In genomic region chr11:59626192-59626591, GRCm38 (mm10) we compare ENCODE assay signal across 25 mouse cellular contexts. TPM values are rescaled to one million over a fixed set of nuclear protein-coding genes. Genes with fewer than 3 reads are reported as not detected.
"Had no signal": no experiment of that assay in that cellular context is flagged by ENCODE, and none has a peak within 500 bp of the region (broad histone marks: within the 10 kb centered on the region; RNA-seq: fewer than 3 reads in every experiment).

No protein-coding gene starts in this region.

- H3K9me3 ChIP-seq: liver, embryonic 13.5 days; liver, embryonic 15.5 days; megakaryocyte, embryonic 14.5 days; midbrain, embryonic 12.5 days; neural tube, embryonic 12.5 days; stomach, embryonic 15.5 days had no signal

- H3K4me1 ChIP-seq: liver, embryonic 13.5 days; liver, embryonic 15.5 days; midbrain, embryonic 12.5 days; neural tube, embryonic 12.5 days; stomach, embryonic 15.5 days had no signal

- H3K36me3 ChIP-seq: liver, embryonic 13.5 days; liver, embryonic 15.5 days; midbrain, embryonic 12.5 days; neural tube, embryonic 12.5 days; stomach, embryonic 15.5 days had no signal

- H3K4me3 ChIP-seq: liver, embryonic 13.5 days; liver, embryonic 15.5 days; megakaryocyte, embryonic 14.5 days; midbrain, embryonic 12.5 days; neural tube, embryonic 12.5 days; stomach, embryonic 15.5 days had no signal

- H3K27me3 ChIP-seq: neural tube, embryonic 12.5 days; stomach, embryonic 15.5 days had no signal

- H3K27ac ChIP-seq: liver, embryonic 13.5 days; liver, embryonic 15.5 days; macrophage; midbrain, embryonic 12.5 days; neural tube, embryonic 12.5 days; stomach, embryonic 15.5 days; stomach, postnatal 0 days had no signal

- H3K9ac ChIP-seq: liver, embryonic 13.5 days; liver, embryonic 15.5 days; liver, postnatal 0 days; midbrain, embryonic 12.5 days; neural tube, embryonic 12.5 days; stomach, embryonic 15.5 days had no signal

- DNase-seq: liver, embryonic 13.5 days; liver, postnatal 0 days; lung, postnatal 36 days; midbrain, embryonic 14.5 days; right cerebral cortex, postnatal 14 days; thymus, adult 2 months; thymus, postnatal 25 days; thymus, postnatal 4 days had no signal

- H3K4me2 ChIP-seq: liver, embryonic 11.5 days; liver, embryonic 13.5 days; liver, embryonic 15.5 days; midbrain, embryonic 12.5 days; neural tube, embryonic 12.5 days; stomach, embryonic 15.5 days had no signal

- ATAC-seq: liver, postnatal 0 days; lung, postnatal 0 days; midbrain, embryonic 16.5 days had no signal

RNA-seq across cellular contexts. Expression of gene Olfr223, which starts 33.1 kb away (rescaled TPM):
- total RNA-seq: megakaryocyte progenitor cell, adult 5-6 weeks; monocyte, adult 5-6 weeks; neutrophil, adult 5-6 weeks had no signal
- polyA plus RNA-seq: liver, embryonic 11.5 days; liver, embryonic 13.5 days; liver, embryonic 15.5 days; liver, postnatal 0 days; lung, postnatal 0 days; macrophage; midbrain, embryonic 12.5 days; midbrain, embryonic 14.5 days; midbrain, embryonic 16.5 days; neural tube, embryonic 12.5 days; neural tube, embryonic 14.5 days; spleen, adult 2 months; stomach, embryonic 15.5 days; stomach, postnatal 0 days; testis, adult 2 months; thymus, adult 2 months; urinary bladder, adult 2 months had no signal

RNA-seq across cellular contexts. Expression of gene Olfr222, which starts 50.2 kb away (rescaled TPM):
- total RNA-seq: megakaryocyte progenitor cell, adult 5-6 weeks; monocyte, adult 5-6 weeks; neutrophil, adult 5-6 weeks had no signal
- polyA plus RNA-seq: liver, embryonic 11.5 days; liver, embryonic 13.5 days; liver, embryonic 15.5 days; liver, postnatal 0 days; lung, postnatal 0 days; macrophage; midbrain, embryonic 12.5 days; midbrain, embryonic 14.5 days; midbrain, embryonic 16.5 days; neural tube, embryonic 12.5 days; spleen, adult 2 months; stomach, embryonic 15.5 days; stomach, postnatal 0 days; urinary bladder, adult 2 months had no signal
